Mouse (Mus musculus) ES-E14 (cell line): Measurements from ENCODE around the gene Gnb1.

Experiments used
- CHD2 ChIP-seq: IDR thresholded peaks from 2 replicates; pipeline ENCODE4 v1.6.1; 2014; ENCODE audit warnings: mild to moderate bottlenecking, low read depth, low read length, inconsistent platforms
- MAFK ChIP-seq: IDR thresholded peaks from 2 replicates; pipeline ENCODE4 v1.6.1; 2014; ENCODE audit warnings: mild to moderate bottlenecking, low read depth, low read length, inconsistent platforms; ENCODE audit not compliant: insufficient read depth
- ZC3H11A ChIP-seq: IDR thresholded peaks from 2 replicates; pipeline ENCODE4 v1.6.1; 2012; ENCODE audit warnings: low read depth, mild to moderate bottlenecking, inconsistent platforms, low read length, borderline replicate concordance
- ZNF384 ChIP-seq: IDR thresholded peaks from 2 replicates; pipeline ENCODE4 v1.6.1; 2012; ENCODE audit warnings: low read depth, low read length, inconsistent platforms

DNA sequence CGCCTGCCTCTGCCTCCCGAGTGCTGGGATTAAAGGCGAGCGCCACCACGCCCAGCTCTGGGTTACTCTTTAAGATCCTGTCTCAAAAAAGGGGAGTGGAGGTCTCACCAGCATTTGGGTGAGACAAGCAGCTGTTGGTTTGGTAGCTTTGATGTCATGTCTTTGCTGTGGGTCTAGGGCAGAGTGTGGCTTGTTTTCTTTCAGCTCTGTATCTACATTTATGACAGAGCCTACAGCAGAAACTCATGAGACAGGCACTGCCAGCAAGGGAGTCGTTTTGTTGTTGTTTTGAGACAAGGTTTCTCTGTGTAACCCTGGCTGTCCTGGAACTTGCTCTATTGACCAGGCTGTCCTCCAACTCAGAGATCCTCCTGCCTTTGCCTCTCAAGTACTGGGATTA, 112.6 kb downstream of the Gnb1 start:
- no peak for TF ChIP-seq ZNF384
- no peak for TF ChIP-seq CHD2
- no peak for TF ChIP-seq MAFK
- TF ChIP-seq ZC3H11A, result no peak
